Mouse (Mus musculus) cerebellum, adult 2 months (tissue): Measurements from ENCODE around the gene St8sia1.

Source experiments
- CTCF ChIP-seq: fragments of 200-500 bp; IDR thresholded peaks from 2 replicates; pipeline ENCODE4 v1.5.1; 2011; ENCODE audit warnings: low read depth, mild to moderate bottlenecking, control low read depth, low read length, moderate library complexity, borderline replicate concordance; ENCODE audit not compliant: insufficient read depth
- POLR2A ChIP-seq: fragments of 200-500 bp; IDR thresholded peaks from 2 replicates; pipeline ENCODE4 v1.6.1; 2011; ENCODE audit warnings: low read length, control low read depth, borderline replicate concordance; ENCODE audit not compliant: insufficient read depth

GRCm38 (mm10) chr6:142962881-142963280 is 1.4 kb downstream of the St8sia1 start:
- no peak for TF ChIP-seq CTCF
- TF ChIP-seq POLR2A: no peak
